Mouse (Mus musculus): ENCODE results near the gene Pgc. TPM values are rescaled to one million over a fixed set of nuclear protein-coding genes. Genes with fewer than 3 reads are reported as not detected.
A peak's percentile ranks its signal among the peaks of the same experiment; 100 is the strongest.

The Pgc gene
- polyA plus RNA-seq, 1 experiment, result 0.18 TPM

DNA sequence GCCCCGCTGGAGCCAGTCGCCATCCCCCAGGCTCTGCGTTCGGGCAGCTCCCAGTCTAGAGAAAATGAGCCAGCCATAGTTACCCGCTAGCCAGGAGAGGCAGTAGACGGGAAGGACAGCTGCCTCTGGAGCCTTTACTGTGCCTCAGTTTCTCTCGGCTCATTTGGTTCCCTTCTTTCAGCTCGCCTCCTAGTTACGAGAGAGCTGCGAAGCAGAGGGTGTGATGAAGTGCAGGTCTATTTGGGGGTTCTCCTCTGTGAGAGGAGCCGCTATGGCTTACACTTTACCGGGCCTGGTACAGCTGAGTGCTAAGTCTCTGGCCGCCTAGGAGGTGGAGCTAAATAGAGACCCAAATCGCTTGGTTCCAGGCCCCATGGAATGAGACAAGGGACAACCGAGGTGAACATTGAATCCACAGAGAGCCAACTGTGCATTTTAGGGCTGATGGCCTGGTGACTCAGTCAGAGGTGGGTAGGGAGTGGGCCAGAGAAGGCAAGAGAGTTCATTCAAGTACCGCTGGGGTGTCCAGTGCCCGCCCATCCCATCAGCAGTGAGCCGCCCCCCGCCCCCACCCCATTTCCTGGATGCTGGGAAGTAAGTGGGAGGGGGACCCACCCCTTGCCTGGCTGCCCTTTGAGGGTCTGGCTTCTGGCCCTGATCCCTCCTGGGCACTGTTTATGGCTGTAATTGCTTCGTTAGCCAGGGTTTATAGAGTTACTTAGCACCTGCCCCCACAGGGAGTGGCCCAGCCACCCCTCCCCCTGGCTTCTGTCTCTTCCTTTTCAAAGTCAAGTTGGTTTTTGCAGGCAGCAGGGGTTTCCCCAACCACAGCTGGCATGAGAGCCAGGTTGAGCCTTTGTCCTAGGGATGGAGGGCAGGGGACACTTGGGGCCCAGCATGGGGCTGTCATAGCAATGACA, 12.5 kb downstream of the Pgc start:
- no peaks in the 10 kb centered on the region for H3K27me3 ChIP-seq (ENCODE audit: control insufficient read depth, insufficient read depth, low read length)
- 0 out of 2 replicates have a peak, but pooled peaks cover under 1% of the 10 kb centered on the region for H3K36me3 ChIP-seq (ENCODE audit: control insufficient read depth, insufficient read depth, low read length)
- 9% methylated on average over 20 of the region's 20 CpGs for WGBS
- DNase-seq (ENCODE audit: low read depth in 1 of 2, low spot score in 2 of 2), result peak; percentile 45 to 84
- TF ChIP-seq POLR2A (IDR thresholded peaks at IDR 0.05; ENCODE audit: low read depth, low read length), result peak; percentile 67; the same call in 1 of the 2 replicates
- no peak for TF ChIP-seq CTCF (IDR thresholded peaks at IDR 0.05; ENCODE audit: extremely low read depth, insufficient read depth, insufficient read length, insufficient replicate concordance)
- peak overlapping the region; percentile 98 for H3K27ac ChIP-seq (ENCODE audit: insufficient read depth, low read length)
- peaks cover 31% of the 10 kb centered on the region; the same call in 1 of the 2 replicates for H3K4me1 ChIP-seq (ENCODE audit: control insufficient read depth, insufficient read depth, insufficient read length)
- peak overlapping the region; percentile 82 for H3K4me3 ChIP-seq (ENCODE audit: extremely low read depth, insufficient read depth, insufficient read length)

DNA sequence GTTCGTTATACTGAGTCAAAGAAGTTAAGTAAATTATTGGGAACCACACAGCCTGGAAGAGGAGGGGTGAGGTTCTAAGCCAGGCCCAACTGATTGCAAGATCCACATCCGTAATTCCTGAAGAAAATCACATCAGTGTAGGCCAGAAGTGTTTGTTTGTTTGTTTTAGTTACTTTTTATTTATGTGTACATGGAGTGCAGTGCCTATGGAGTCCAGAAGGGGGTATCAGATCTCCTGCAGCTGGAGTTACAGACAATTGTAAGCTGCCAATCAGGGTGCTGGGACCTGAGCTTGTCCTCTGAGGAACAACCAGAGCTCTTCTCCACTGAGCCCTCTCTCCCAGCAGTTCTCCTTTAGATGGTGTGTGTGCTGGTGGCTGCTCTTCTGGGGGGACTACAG, 13.5 kb downstream of the Pgc start:
- H3K27ac ChIP-seq (ENCODE audit: insufficient read depth, low read length), result peak overlapping the region; percentile 98; the same call in 1 of the 2 replicates
- DNase-seq (ENCODE audit: low read depth in 1 of 2, low spot score in 2 of 2), result no peak
- TF ChIP-seq CTCF (IDR thresholded peaks at IDR 0.05; ENCODE audit: extremely low read depth, insufficient read depth, insufficient read length, insufficient replicate concordance), result no peak
- no peak for TF ChIP-seq POLR2A (IDR thresholded peaks at IDR 0.05; ENCODE audit: low read depth, low read length)
- H3K36me3 ChIP-seq (ENCODE audit: control insufficient read depth, insufficient read depth, low read length), result peaks cover 3% of the 10 kb centered on the region; the same call in 1 of the 2 replicates
- no peaks in the 10 kb centered on the region for H3K27me3 ChIP-seq (ENCODE audit: control insufficient read depth, insufficient read depth, low read length)
- no peak overlapping the region for H3K4me3 ChIP-seq (ENCODE audit: extremely low read depth, insufficient read depth, insufficient read length)
- H3K4me1 ChIP-seq (ENCODE audit: control insufficient read depth, insufficient read depth, insufficient read length), result peaks cover 31% of the 10 kb centered on the region; the same call in 1 of the 2 replicates
- WGBS, result 92% methylated on average over 2 of the region's 2 CpGs

DNA sequence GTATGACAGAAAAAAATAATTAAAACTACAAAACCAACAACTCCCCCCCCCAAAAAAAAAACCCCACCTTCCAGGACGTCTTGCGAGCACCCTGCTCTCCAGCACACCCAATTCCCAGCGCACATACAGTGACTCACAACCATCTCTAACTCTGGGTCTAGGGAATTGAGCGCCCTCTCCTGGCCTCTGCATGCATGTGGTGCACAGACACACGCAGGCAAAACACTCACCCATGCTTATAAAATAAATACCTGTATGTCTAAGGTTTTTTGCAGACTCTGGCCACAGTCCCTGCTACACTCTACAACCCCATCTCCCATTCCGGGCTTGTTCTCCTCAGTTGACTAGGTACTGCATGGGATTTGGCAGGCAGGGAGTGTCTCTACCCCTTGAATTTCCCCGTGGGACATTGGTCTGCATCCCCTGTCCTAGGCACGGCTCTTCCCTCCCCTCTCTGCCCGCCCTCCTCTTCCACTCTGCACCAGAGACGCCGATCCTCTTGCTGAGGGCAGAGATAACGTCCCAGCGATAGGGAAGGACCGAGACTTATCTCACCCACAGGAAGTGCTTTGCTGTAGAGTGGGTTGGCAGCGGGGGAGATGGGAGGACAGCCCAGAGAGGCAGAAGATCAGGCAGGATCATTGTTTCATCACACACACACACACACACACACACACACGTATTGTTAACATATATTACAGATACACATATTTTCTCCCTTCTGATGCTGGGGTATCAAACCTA, 16.5 kb downstream of the Pgc start:
- DNase-seq (ENCODE audit: low read depth in 1 of 2, low spot score in 2 of 2), result peak in 1 of 2 experiments; percentile 47
- TF ChIP-seq CTCF (IDR thresholded peaks at IDR 0.05; ENCODE audit: extremely low read depth, insufficient read depth, insufficient read length, insufficient replicate concordance), result peak; percentile 37; the same call in 1 of the 2 replicates
- TF ChIP-seq POLR2A (IDR thresholded peaks at IDR 0.05; ENCODE audit: low read depth, low read length), result no peak

DNA sequence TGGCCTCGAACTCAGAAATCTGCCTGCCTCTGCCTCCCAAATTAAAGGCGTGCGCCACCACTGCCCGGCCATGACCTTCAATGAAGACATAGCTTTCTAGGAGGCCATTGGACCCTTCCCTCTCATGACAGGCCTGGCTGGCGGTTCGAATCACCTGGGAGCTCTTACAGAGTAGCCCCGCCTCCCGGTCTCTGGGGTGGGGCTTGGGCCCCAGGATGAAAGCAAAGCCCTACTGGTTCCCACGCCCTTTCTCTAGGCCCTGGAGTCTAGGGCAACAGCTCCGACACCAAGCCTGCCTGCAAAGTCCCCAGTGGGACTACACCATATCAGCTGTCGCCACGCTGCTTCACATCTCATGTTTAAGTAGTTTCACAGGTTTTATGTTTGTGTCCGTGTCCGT, 17.4 kb downstream of the Pgc start:
- no peaks in the 10 kb centered on the region for H3K27me3 ChIP-seq (ENCODE audit: control insufficient read depth, insufficient read depth, low read length)
- H3K27ac ChIP-seq (ENCODE audit: insufficient read depth, low read length), result no peak overlapping the region
- DNase-seq (ENCODE audit: low read depth in 1 of 2, low spot score in 2 of 2), result no peak
- peaks cover 3% of the 10 kb centered on the region; the same call in 1 of the 2 replicates for H3K36me3 ChIP-seq (ENCODE audit: control insufficient read depth, insufficient read depth, low read length)
- no peak overlapping the region for H3K4me3 ChIP-seq (ENCODE audit: extremely low read depth, insufficient read depth, insufficient read length)
- H3K4me1 ChIP-seq (ENCODE audit: control insufficient read depth, insufficient read depth, insufficient read length), result peaks cover 43% of the 10 kb centered on the region
- TF ChIP-seq CTCF (IDR thresholded peaks at IDR 0.05; ENCODE audit: extremely low read depth, insufficient read depth, insufficient read length, insufficient replicate concordance), result no peak
- TF ChIP-seq POLR2A (IDR thresholded peaks at IDR 0.05; ENCODE audit: low read depth, low read length), result no peak
- WGBS, result 94% methylated on average over 14 of the region's 14 CpGs

More for the DNA sequence above, 16.5 kb downstream of the Pgc start:
- 36% methylated on average over 16 of the region's 16 CpGs for WGBS
- Histone ChIP-seq H3K27me3 (ENCODE audit: control insufficient read depth, insufficient read depth, low read length) (no peaks in the 10 kb centered on the region), H3K36me3 (ENCODE audit: control insufficient read depth, insufficient read depth, low read length) (peaks cover 3% of the 10 kb centered on the region; the same call in 1 of the 2 replicates), H3K4me1 (ENCODE audit: control insufficient read depth, insufficient read depth, insufficient read length) (peaks cover 34% of the 10 kb centered on the region; the same call in 1 of the 2 replicates), H3K27ac (ENCODE audit: insufficient read depth, low read length) (peak overlapping the region; percentile 37), H3K4me3 (ENCODE audit: extremely low read depth, insufficient read depth, insufficient read length) (no peak overlapping the region)

DNA sequence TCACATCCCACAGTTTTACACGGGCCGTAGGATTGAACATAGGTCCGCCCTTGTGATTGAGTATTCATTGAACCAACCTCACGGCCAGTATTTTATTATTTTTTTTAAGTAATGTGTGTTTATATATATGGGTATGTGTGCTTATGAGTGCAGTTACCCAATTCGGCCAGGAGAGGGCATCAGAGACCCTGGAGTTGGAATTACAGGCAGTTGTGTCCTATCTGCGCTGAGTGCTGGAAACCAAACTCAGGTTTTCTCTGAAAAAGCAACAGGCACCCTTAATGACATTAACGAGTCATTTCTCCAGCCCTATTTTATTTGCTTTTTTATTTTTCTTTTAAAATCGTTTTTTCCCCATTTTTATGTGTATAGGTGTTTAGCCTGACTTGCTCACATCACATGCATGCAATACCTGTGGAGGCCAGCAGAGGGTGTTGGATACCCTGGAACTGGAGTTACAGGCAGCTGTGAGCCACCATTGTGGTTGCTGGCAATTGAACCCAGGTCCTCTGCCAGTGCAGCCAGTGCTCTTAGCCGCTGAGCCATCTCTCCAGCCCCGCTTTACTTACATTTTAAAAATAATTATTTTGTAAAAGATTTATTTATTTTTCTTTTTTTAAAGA, 18.2 kb downstream of the Pgc start:
- Histone ChIP-seq H3K36me3 (ENCODE audit: control insufficient read depth, insufficient read depth, low read length) (peaks cover 3% of the 10 kb centered on the region; the same call in 1 of the 2 replicates), H3K4me3 (ENCODE audit: extremely low read depth, insufficient read depth, insufficient read length) (no peak overlapping the region), H3K27ac (ENCODE audit: insufficient read depth, low read length) (no peak overlapping the region), H3K4me1 (ENCODE audit: control insufficient read depth, insufficient read depth, insufficient read length) (peaks cover 43% of the 10 kb centered on the region), H3K27me3 (ENCODE audit: control insufficient read depth, insufficient read depth, low read length) (no peaks in the 10 kb centered on the region)
- DNase-seq (ENCODE audit: low read depth in 1 of 2, low spot score in 2 of 2), result peak in 1 of 2 experiments; percentile 43
- WGBS, result 90% methylated on average over 10 of the region's 10 CpGs
- TF ChIP-seq POLR2A (IDR thresholded peaks at IDR 0.05; ENCODE audit: low read depth, low read length) (no peak), CTCF (IDR thresholded peaks at IDR 0.05; ENCODE audit: extremely low read depth, insufficient read depth, insufficient read length, insufficient replicate concordance) (0 out of 2 replicates have a peak, but pooled peaks have one; percentile 1)

Data from spleen, adult 2 months (tissue).